Mouse (Mus musculus) heart, adult 2 months (tissue): ENCODE measurements at regions not wholly inside any gene's neighbourhood (a gene's known extent, or its start where the extent isn't known, plus 50 kb on each side); places are given as distances from the start of the nearest gene placed in this dataset.

Source experiments
- CTCF ChIP-seq: fragments of 200-600 bp; IDR thresholded peaks from 2 replicates; pipeline ENCODE4 v1.8.1; 2022; ENCODE audit warnings: antibody characterized with exemption, mild to moderate bottlenecking, moderate library complexity
- EP300 ChIP-seq: fragments of 200-500 bp; IDR thresholded peaks from 2 replicates; pipeline ENCODE4 v1.6.1; 2011; ENCODE audit warnings: low read depth, low read length, control low read depth; ENCODE audit not compliant: insufficient read depth
- POLR2A ChIP-seq: fragments of 200-500 bp; IDR thresholded peaks from 2 replicates; pipeline ENCODE4 v1.6.1; 2011; ENCODE audit warnings: mild to moderate bottlenecking, low read depth, low read length, control low read depth; ENCODE audit not compliant: insufficient read depth

DNA sequence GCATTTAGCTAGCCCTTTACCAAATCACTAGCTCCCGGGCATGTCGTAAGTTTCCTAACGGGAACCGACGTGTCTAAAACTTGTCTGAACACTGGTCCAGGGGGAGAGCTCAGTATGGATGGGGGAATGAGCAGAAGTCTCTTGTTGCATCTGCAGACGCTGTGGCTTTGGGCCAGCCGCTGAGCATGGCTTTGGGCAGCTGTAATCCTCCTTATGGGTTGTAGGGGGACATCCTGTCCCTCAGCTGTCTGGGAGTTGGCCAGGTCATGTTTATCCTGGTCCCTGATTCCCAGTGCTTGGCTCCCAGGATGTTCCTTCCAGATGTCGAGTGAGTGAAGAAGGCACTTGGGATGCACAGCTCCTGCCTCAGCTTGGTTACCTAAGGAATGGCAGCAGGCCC is 71.4 kb upstream of the Stx16 start:
- no peak for TF ChIP-seq CTCF
- no peak for TF ChIP-seq POLR2A
- no peak for TF ChIP-seq EP300
